In the genomic region with DNA sequence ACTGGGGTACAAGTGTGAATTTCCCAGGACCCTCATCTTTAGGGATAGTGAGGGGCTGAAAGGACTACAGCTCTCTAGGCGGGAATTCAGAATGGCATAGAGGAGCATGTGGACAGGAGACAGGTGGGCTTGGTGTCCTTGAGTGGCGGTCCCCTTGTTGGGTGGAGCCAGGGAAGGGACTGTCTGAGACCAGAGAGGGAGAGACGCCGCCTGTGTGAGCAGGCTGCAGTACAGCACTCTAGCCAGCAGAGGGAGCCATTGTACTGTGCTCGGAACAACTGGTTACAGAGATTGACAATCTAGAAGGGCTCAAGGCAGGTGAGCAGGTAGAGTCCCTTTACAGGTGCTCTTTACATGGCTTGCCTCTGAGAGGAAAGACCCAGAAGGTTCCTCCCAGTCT, we compare ENCODE assay signal across 8 mouse cellular contexts. TPM values are rescaled to one million over a fixed set of nuclear protein-coding genes. Genes with fewer than 3 reads are reported as not detected.
DNase-seq lines count a peak whose midpoint lies in the region; ATAC-seq and TF ChIP-seq lines count a peak whose summit lies in the region.
"Had no signal": no experiment of that assay in that cellular context is flagged by ENCODE, and none has a peak within 500 bp of the region (broad histone marks: within the 10 kb centered on the region; RNA-seq: fewer than 3 reads in every experiment).

No protein-coding gene starts in this region.

- peak; percentile 92 for TF ChIP-seq CTCF in small intestine, adult 2 months (IDR thresholded peaks at IDR 0.05; ENCODE audit: extremely low read depth, insufficient read length, insufficient replicate concordance, low read depth, low read length)

- H3K4me2 ChIP-seq in forebrain, embryonic 15.5 days (replicated peaks), result no peak overlapping the region
- H3K4me2 ChIP-seq in hindbrain, embryonic 16.5 days (ENCODE audit: low read length), result no peak overlapping the region
- no peak overlapping the region for H3K4me2 ChIP-seq in midbrain, embryonic 11.5 days
- H3K4me2 ChIP-seq: limb, embryonic 12.5 days had no signal

- WGBS in forebrain, embryonic 15.5 days, result 5% methylated on average over 5 of the region's 5 CpGs
- 1% methylated on average over 5 of the region's 5 CpGs for WGBS in hindbrain, embryonic 16.5 days
- 7% methylated on average over 5 of the region's 5 CpGs for WGBS in midbrain, embryonic 11.5 days
- 8% methylated on average over 5 of the region's 5 CpGs for WGBS in small intestine, adult 2 months

- H3K27ac ChIP-seq in forebrain, embryonic 15.5 days (replicated peaks), result no peak overlapping the region
- no peak overlapping the region for H3K27ac ChIP-seq in hindbrain, embryonic 16.5 days (ENCODE audit: low read depth, low read length)
- no peak overlapping the region for H3K27ac ChIP-seq in midbrain, embryonic 11.5 days (ENCODE audit: low read depth, low read length)
- H3K27ac ChIP-seq in small intestine, adult 2 months (ENCODE audit: insufficient read depth, low read depth, low read length), result no peak overlapping the region
- H3K27ac ChIP-seq: limb, embryonic 12.5 days had no signal

- peak; percentile 24 for DNase-seq in Muller cell, postnatal 12 days (ENCODE audit: inconsistent ontology term)
- DNase-seq in c-Kit-positive CD71-positive TER-119-positive erythroid progenitor cells, embryonic 14.5 days (ENCODE audit: low spot score), result peak; percentile 43
- DNase-seq in left cerebral cortex, postnatal 10 days (ENCODE audit: extremely low spot score in 1 of 2, low spot score in 2 of 2), result peak; percentile 60 to 62
- peak; percentile 96 for DNase-seq in midbrain, embryonic 11.5 days (ENCODE audit: low spot score, missing footprints)

- TF ChIP-seq POLR2A in small intestine, adult 2 months (IDR thresholded peaks at IDR 0.05; ENCODE audit: low read depth, low read length), result no peak

- H3K36me3 ChIP-seq in forebrain, embryonic 15.5 days, result no peaks in the 10 kb centered on the region
- no peaks in the 10 kb centered on the region for H3K36me3 ChIP-seq in hindbrain, embryonic 16.5 days (ENCODE audit: control insufficient read depth, insufficient read depth, low read length)
- no peaks in the 10 kb centered on the region for H3K36me3 ChIP-seq in midbrain, embryonic 11.5 days (ENCODE audit: control insufficient read depth, insufficient read depth, low read length)
- no peaks in the 10 kb centered on the region for H3K36me3 ChIP-seq in small intestine, adult 2 months (ENCODE audit: control insufficient read depth, insufficient read depth, low read length)
- H3K36me3 ChIP-seq: limb, embryonic 12.5 days had no signal

- H3K4me3 ChIP-seq in forebrain, embryonic 15.5 days, result no peak overlapping the region
- H3K4me3 ChIP-seq in hindbrain, embryonic 16.5 days (ENCODE audit: low read length), result no peak overlapping the region
- H3K4me3 ChIP-seq in midbrain, embryonic 11.5 days (ENCODE audit: low read depth, low read length), result no peak overlapping the region
- no peak overlapping the region for H3K4me3 ChIP-seq in small intestine, adult 2 months (ENCODE audit: low read depth, low read length)
- H3K4me3 ChIP-seq: limb, embryonic 12.5 days had no signal

- H3K27me3 ChIP-seq in forebrain, embryonic 15.5 days, result no peaks in the 10 kb centered on the region
- H3K27me3 ChIP-seq in hindbrain, embryonic 16.5 days (replicated peaks; ENCODE audit: control insufficient read depth, insufficient read depth, low read length), result peaks cover 9% of the 10 kb centered on the region
- H3K27me3 ChIP-seq in midbrain, embryonic 11.5 days (ENCODE audit: control insufficient read depth, insufficient read depth, low read length), result no peaks in the 10 kb centered on the region
- H3K27me3 ChIP-seq in small intestine, adult 2 months (ENCODE audit: control insufficient read depth, insufficient read depth, low read length), result no peaks in the 10 kb centered on the region

- H3K9ac ChIP-seq in forebrain, embryonic 15.5 days (replicated peaks), result no peak overlapping the region
- no peak overlapping the region for H3K9ac ChIP-seq in hindbrain, embryonic 16.5 days (ENCODE audit: low read depth, low read length)
- H3K9ac ChIP-seq in midbrain, embryonic 11.5 days (ENCODE audit: low read length), result no peak overlapping the region
- H3K9ac ChIP-seq: limb, embryonic 12.5 days had no signal

- H3K4me1 ChIP-seq in forebrain, embryonic 15.5 days, result no peaks in the 10 kb centered on the region
- H3K4me1 ChIP-seq in hindbrain, embryonic 16.5 days (ENCODE audit: control insufficient read depth, insufficient read depth, low read depth, low read length), result no peaks in the 10 kb centered on the region; the same call in 1 of the 2 replicates
- H3K4me1 ChIP-seq in midbrain, embryonic 11.5 days (ENCODE audit: control insufficient read depth, insufficient read depth, low read length), result no peaks in the 10 kb centered on the region
- H3K4me1 ChIP-seq in small intestine, adult 2 months (ENCODE audit: control insufficient read depth, insufficient read depth, insufficient read length, low read length), result no peaks in the 10 kb centered on the region

- no peaks in the 10 kb centered on the region for H3K9me3 ChIP-seq in forebrain, embryonic 15.5 days
- no peaks in the 10 kb centered on the region for H3K9me3 ChIP-seq in hindbrain, embryonic 16.5 days (ENCODE audit: control insufficient read depth, low read length)
- no peaks in the 10 kb centered on the region for H3K9me3 ChIP-seq in midbrain, embryonic 11.5 days (ENCODE audit: control insufficient read depth, low read length)
- H3K9me3 ChIP-seq: limb, embryonic 12.5 days had no signal

- intact Hi-C loops in left cerebral cortex, postnatal 10 days (cut with DNase I), result loop anchor here (5.0 kb wide), 2 partner anchors 61 to 349 kb away; partner anchors contain the start of gene Vsir

- ATAC-seq in forebrain, embryonic 15.5 days (replicated peaks), result peak; percentile 69
- peak; percentile 41; the same call in 1 of the 2 replicates for ATAC-seq in hindbrain, embryonic 16.5 days
- peak; percentile 71; the same call in 1 of the 2 replicates for ATAC-seq in midbrain, embryonic 11.5 days (ENCODE audit: low FRiP score)

RNA-seq across cellular contexts. Expression of gene Gm17455, which starts 8.3 kb away (rescaled TPM):
- 4.9 and 6.9 TPM in 2 replicates for polyA plus RNA-seq in forebrain, embryonic 15.5 days (2015; fragmentation: Nextera tagmentation; extraction: Ambion mirVana)
- 13.3 and 14.0 TPM in 2 replicates for polyA plus RNA-seq in hindbrain, embryonic 16.5 days (2015; fragmentation: Nextera tagmentation; extraction: Ambion mirVana)
- total RNA-seq in left cerebral cortex, postnatal 10 days (2021), result 1 to 10 TPM; 1.4 to 2.1 TPM
- 3.0 and 3.7 TPM in 2 replicates for polyA plus RNA-seq in midbrain, embryonic 11.5 days (2014; fragmentation: Nextera tagmentation; extraction: Ambion mirVana)
- 0.41 and 0.51 TPM in 2 replicates for polyA plus RNA-seq in small intestine, adult 2 months (2012; rRNA removed)

Comparison
In these comparisons a context has a peak if more than half of its experiments do, and no peak if none do; other contexts are left out.
1. DNase-seq: peak in every context shown above with its lines; median percentile 96 in midbrain, embryonic 11.5 days; 61 in left cerebral cortex, postnatal 10 days; 43 in c-Kit-positive CD71-positive TER-119-positive erythroid progenitor cells, embryonic 14.5 days; 24 in Muller cell, postnatal 12 days.